Mouse (Mus musculus) cerebellum, postnatal 10 days (tissue): ENCODE measurements at regions not wholly inside any gene's neighbourhood (a gene's known extent, or its start where the extent isn't known, plus 50 kb on each side); places are given as distances from the start of the nearest gene placed in this dataset.

Source experiments
- DNase-seq, 2 experiments: peaks; one replicate each; pipeline ENCODE4 v3.0.0; 2021; ENCODE audit warnings: mixed read lengths in 2 of 2

DNA sequence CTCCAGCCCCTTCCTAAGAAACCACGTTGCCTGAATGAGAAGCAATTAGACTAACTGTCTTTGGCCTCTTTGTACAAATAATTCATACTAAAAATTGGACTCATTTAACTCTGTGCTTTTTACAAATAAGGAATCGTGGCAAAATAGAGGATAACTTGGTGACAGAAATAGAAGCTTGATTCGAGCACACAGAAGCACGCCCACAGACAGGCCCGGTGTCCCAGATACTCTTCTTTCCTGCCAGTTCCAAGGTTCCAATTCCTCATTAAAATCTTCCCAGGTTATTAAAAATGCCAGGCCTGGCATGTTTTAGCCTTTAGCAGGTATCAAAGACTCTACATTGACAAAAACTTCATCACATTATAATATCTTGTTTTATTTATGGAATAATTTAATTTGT is 96.2 kb upstream of the Rxylt1 start:
- no peak for DNase-seq

DNA sequence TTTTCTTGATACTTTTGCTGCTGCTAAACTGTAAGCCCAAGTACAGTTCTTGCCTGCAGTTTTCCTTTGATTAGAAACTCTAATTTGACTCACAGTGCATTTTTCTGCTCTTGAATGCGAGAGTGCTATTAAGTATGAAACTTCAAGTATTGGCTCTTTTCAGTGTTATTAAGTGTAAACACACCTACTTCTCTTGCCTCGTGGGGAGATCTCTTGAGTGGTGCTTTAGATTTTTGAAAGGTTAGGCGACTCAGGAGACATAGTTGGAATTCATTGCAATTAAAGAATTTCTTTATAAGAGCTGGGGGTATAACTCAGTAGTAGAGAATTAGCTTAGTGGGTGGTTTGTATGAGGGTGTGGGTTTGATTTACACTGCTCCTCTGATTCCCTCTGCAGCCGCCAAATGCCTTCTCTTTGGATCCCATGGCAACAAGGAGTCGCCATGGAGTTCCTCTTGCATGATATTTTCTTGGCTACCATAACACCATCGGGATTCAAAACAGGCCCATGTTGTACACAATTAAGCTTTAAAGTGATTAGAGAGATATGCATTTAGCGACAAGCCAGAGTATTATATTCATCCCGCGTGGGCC is 88.1 kb upstream of the Rxylt1 start:
- DNase-seq, result no peak

DNA sequence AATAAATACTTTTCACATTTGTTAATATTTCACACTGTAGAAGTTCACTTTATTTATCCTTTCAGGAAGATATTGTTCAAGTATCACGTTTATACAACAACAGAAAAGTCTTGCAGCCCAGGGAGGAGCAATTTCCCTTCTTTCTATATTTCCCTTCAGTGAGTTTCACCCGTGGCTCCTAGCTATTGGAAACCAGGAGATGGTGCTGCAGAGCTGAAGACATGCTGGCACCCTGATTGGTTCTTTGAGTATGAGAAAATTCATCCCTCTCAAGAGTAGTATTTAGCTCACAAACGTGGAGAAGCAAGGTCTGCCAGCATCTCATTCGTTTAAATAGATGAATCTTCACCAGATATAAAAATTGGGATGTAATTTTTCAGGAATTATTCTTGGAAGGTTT is 85.9 kb upstream of the Rxylt1 start:
- peak; percentile 65 to 66 for DNase-seq

DNA sequence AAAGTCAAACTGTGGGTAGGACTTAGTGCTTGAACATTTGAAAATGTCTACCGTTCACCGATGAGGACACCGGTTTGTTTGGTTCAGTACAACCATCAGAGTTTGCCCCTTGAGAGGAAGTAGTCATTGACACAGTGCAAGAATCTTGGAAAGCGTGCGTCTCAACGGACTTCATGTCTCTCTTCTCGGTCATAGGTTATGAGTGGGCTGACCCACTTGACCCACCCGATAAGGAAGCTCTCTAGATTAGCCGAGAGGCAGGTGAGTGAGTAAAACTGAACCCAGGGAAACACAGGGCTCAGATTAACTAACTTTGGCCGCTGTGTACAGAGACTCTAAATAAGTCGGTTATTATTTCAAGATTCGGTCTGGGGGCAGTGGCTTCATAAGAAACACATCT is 51.9 kb upstream of the Rxylt1 start:
- no peak for DNase-seq

DNA sequence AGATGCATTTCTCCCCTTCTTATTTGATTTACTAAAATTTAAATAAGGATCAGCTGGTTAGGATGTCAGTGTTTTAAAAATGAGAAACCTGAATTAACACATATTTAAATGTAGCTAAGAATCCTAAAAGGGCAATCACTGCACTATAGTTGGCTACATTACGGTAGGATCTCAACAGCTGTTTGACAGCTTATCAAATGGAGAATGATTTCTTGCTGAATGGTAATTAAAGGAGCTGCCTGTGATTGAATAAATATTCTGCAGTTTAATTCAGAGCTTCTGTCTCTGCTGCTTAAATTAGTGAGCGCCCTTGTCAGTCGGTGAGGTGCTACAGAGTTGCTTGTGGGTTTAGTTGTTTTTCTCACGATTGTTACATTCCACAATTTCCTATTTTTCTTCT is 51.4 kb upstream of the Rxylt1 start:
- no peak for DNase-seq
